Mouse (Mus musculus) embryonic facial prominence, embryonic 12.5 days (tissue): ENCODE results near the gene Rrad. TPM values are rescaled to one million over a fixed set of nuclear protein-coding genes. Genes with fewer than 3 reads are reported as not detected.

Source experiments
- ATAC-seq: fragments of 200-750 bp; cut with Nextera tagmentation; 2 replicates; pipeline ENCODE4 v1.8.0; 2017; ENCODE audit not compliant: insufficient number of reproducible peaks, insufficient read depth, low FRiP score, low TSS enrichment
- H3K27ac ChIP-seq: fragments of 300-500 bp; sonication (generic); 2 replicates; pipeline ENCODE4 v1.5.1; 2016; ENCODE audit warnings: mild to moderate bottlenecking
- H3K27me3 ChIP-seq: fragments of 300-500 bp; sonication (generic); 2 replicates; pipeline ENCODE4 v1.6.1; 2016; ENCODE audit warnings: mild to moderate bottlenecking, moderate library complexity
- H3K36me3 ChIP-seq: fragments of 300-500 bp; sonication (generic); 2 replicates; pipeline ENCODE4 v1.6.1; 2016; ENCODE audit warnings: mild to moderate bottlenecking
- H3K4me1 ChIP-seq: fragments of 300-500 bp; sonication (generic); 2 replicates; pipeline ENCODE4 v1.6.1; 2016
- H3K4me2 ChIP-seq: fragments of 300-500 bp; sonication (generic); replicated peaks from 2 replicates; pipeline ENCODE4 v1.6.1; 2016; ENCODE audit warnings: mild to moderate bottlenecking, moderate library complexity
- H3K4me3 ChIP-seq: fragments of 300-500 bp; sonication (generic); 2 replicates; pipeline ENCODE4 v1.5.1; 2016; ENCODE audit warnings: mild to moderate bottlenecking
- H3K9ac ChIP-seq: fragments of 300-500 bp; sonication (generic); 2 replicates; pipeline ENCODE4 v1.6.1; 2016; ENCODE audit warnings: mild to moderate bottlenecking, moderate library complexity
- H3K9me3 ChIP-seq: fragments of 300-500 bp; sonication (generic); 2 replicates; pipeline ENCODE4 v1.6.1; 2016; ENCODE audit warnings: mild to moderate bottlenecking, moderate library complexity
- WGBS: fragments of 180-500 bp; shearing (Covaris S2); methylation state at CpG from one replicate; pipeline ENCODE4 v1.1.7; 2016; 5-methylcytosine and 5-hydroxymethylcytosine counted together
- polyA plus RNA-seq: library from polyadenylated mRNA; unstranded; fragments of >200 nt; fragmentation: Nextera tagmentation; extraction: Ambion mirVana; gene quantifications from 2 replicates; pipeline ENCODE4 v1.2.1, GENCODE M21; 2016

Rrad gene
- polyA plus RNA-seq, 1 experiment from 2014 or later: 5.1 TPM

DNA sequence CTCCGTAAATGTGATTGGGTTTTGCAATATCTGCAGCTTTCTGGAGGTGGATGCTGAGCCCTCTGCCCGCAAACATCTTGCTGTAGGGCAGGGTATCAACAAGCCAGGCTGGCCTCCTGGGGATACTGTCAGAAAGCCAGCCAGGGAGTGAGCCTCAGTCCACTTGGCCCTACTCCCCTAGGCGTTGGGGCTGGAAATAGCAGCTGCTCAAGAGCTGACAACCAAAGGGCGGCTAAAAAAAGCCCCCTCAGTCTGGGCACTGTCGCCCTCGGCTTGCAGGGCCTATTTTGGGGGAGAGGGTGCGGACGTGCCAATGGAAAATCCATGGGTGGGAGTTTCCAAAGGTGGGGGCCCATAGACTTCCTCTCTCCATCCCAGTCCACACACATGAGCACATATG is 21.9 kb downstream of the Rrad start:
- Histone ChIP-seq H3K4me2 (no peak overlapping the region), H3K4me1 (0 out of 2 replicates have a peak, but pooled peaks cover 5% of the 10 kb centered on the region), H3K4me3 (no peak overlapping the region), H3K36me3 (no peaks in the 10 kb centered on the region), H3K27ac (no peak overlapping the region), H3K9ac (no peak overlapping the region), H3K9me3 (no peaks in the 10 kb centered on the region), H3K27me3 (no peaks in the 10 kb centered on the region)
- no peak for ATAC-seq
- WGBS: 79% methylated on average over 8 of the region's 8 CpGs

DNA sequence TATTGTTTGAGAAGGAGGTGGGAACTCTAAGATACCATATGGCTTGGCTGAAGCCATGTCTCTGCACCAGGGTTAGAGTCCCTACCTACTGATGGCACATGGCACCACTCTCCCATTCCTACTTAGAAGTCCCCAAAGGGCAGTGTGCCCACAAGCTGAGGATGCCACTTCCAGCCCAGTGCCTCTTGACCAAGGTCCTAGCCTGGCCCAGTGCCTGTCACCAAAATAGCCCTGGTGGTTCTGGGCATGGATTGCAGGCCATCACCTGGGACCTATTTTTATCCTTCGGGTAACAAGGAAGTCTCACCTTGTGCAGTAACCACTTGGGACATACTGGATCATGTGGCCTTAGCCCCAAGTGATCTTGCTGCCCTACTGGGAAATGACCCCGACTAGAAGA is 23.2 kb downstream of the Rrad start:
- no peaks in the 10 kb centered on the region for H3K9me3 ChIP-seq
- H3K36me3 ChIP-seq: no peaks in the 10 kb centered on the region
- no peaks in the 10 kb centered on the region for H3K27me3 ChIP-seq
- H3K4me1 ChIP-seq: 0 out of 2 replicates have a peak, but pooled peaks cover 5% of the 10 kb centered on the region
- no peak overlapping the region for H3K4me2 ChIP-seq
- no peak overlapping the region for H3K4me3 ChIP-seq
- ATAC-seq: no peak
- WGBS: 58% methylated on average over 2 of the region's 2 CpGs
- no peak overlapping the region for H3K9ac ChIP-seq
- H3K27ac ChIP-seq: no peak overlapping the region

DNA sequence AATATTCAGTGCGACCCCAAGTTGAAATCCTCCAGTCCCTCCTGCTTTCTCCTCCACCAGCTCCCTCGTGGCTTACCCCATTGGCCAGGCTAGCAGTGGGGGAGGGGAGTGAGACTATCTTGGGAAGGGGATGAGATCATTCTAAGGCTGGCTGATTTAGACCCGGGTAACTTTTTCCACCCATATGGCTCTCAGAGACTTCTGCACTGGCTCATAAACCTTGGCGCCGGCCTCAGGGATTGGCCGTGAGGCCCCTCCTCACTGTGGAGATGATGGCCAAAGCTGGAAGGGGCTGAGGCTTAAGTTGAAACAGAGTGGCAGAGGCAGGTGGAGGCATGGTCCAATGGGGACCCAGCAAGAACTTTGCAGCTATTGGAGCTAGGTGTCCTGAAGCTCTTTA is 24.8 kb downstream of the Rrad start:
- Histone ChIP-seq H3K4me3 (no peak overlapping the region), H3K4me1 (peaks cover 13% of the 10 kb centered on the region), H3K9ac (no peak overlapping the region), H3K4me2 (no peak overlapping the region), H3K9me3 (no peaks in the 10 kb centered on the region), H3K36me3 (no peaks in the 10 kb centered on the region), H3K27me3 (no peaks in the 10 kb centered on the region), H3K27ac (no peak overlapping the region)
- ATAC-seq: no peak
- WGBS: 43% methylated on average over 6 of the region's 6 CpGs

DNA sequence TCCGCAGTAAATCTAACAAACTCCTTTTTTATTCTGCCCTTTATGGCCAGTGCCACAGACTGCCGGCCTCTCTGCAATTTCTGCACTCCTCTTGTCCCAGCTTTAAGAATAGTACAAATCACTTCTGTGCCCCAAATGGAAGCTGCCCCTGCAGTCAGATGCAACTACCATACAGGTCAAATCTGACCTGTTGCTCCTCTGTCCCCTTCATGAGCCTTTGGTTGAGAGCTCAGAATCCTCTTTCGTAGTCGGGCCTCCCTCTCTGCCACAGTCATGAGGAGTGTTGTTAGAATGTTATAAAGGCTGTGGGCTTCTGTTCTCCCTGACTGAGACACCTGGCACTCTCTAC is 27.9 kb downstream of the Rrad start:
- Histone ChIP-seq H3K9me3 (no peaks in the 10 kb centered on the region), H3K27ac (no peak overlapping the region), H3K4me2 (no peak overlapping the region; the same call in 1 of the 2 replicates), H3K4me1 (peaks cover 15% of the 10 kb centered on the region), H3K36me3 (no peaks in the 10 kb centered on the region; the same call in 1 of the 2 replicates), H3K4me3 (no peak overlapping the region), H3K9ac (no peak overlapping the region), H3K27me3 (no peaks in the 10 kb centered on the region)
- 70% methylated on average over 4 of the region's 4 CpGs for WGBS
- ATAC-seq: no peak

DNA sequence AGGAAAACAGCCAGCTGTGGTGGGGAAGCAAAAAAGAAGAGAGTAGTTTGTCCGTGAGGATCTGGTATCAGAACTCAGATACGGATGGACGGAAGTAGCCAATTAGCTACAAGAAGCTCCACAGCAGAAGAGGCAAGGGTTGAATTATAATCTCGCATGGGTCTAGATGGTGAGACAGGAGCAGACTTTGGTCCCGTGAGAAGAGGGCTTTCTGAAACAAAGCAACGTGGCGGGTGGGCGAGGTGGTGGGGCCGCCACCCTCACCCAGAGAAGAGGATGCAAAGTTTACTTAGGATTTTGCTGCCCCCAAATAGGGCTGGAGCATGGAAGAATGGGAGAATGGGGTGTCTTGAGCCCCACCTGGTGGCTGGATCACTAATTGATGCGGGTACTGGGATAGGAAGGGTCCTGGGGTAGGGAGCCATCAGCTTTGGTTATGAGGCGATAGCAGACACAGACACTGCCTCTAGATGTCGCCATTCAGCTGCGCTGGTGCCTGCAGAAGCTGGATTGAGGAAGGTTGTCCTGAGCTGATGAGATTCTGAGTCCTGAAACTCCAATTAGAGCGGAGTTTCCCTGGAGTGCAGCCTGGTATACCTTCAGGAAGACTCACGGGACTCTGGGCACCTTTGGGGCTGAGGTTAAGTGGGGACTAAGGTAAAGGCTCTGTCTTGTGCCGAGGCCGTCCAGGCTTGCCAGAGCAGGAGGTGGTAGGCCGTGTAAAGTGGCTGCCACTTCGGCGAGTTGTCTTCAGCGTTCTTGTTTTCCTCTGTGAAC is 28.5 kb downstream of the Rrad start:
- H3K36me3 ChIP-seq: no peaks in the 10 kb centered on the region; the same call in 1 of the 2 replicates
- no peak overlapping the region for H3K9ac ChIP-seq
- no peak overlapping the region for H3K27ac ChIP-seq
- 17% methylated on average over 21 of the region's 21 CpGs for WGBS
- peak overlapping the region; percentile 43 for H3K4me2 ChIP-seq
- no peaks in the 10 kb centered on the region for H3K9me3 ChIP-seq
- H3K27me3 ChIP-seq: no peaks in the 10 kb centered on the region
- H3K4me3 ChIP-seq: peak overlapping the region; percentile 30
- H3K4me1 ChIP-seq: peaks cover 15% of the 10 kb centered on the region
- ATAC-seq: peak; percentile 82

DNA sequence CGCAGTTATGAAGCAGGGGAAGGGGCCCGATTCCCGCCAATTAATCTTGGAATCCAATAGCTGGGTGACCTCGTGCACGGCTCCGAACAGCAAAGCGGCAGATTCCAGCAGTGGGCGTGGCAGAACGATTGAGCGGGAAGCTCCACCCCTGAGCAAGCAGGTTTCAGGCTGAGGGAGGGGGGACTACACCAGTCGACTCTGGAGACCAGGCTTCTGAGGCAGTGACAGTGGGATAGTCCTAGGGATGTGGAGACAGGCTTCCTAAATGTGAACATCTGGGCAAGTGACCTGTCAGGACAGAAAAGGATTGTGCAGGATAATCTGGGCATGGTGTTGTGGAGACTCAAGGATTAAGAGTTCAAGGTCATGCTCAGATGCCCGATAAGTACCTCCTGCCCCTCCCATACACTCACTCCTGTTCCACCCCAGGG is 29.2 kb downstream of the Rrad start:
- Histone ChIP-seq H3K4me3 (peak overlapping the region; percentile 30), H3K9ac (no peak overlapping the region), H3K9me3 (no peaks in the 10 kb centered on the region), H3K36me3 (no peaks in the 10 kb centered on the region; the same call in 1 of the 2 replicates), H3K4me2 (peak overlapping the region; percentile 43), H3K4me1 (peaks cover 15% of the 10 kb centered on the region), H3K27ac (no peak overlapping the region), H3K27me3 (no peaks in the 10 kb centered on the region)
- WGBS: under 1% methylated on average over 12 of the region's 12 CpGs
- peak; percentile 41; the same call in 1 of the 2 replicates for ATAC-seq

DNA sequence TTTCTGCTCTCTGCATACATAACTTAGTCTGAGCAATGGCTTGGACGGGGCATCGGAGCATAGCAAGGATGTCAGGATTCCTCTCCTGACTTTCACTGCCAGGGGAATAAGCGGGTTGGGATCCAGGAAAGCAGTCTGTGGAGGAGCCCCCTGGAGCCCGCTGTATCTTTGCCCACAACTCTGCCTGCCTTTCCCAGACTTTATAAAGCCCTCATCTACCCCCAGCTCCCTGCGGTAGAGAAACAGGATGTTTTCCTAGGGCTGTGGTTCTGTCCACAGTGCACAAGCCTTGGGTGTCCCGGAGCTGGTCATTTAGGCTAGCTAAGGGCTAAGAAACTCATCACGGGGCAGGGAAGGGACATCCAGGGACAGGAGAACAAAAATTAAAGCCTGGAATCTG is 29.7 kb downstream of the Rrad start:
- no peaks in the 10 kb centered on the region for H3K9me3 ChIP-seq
- H3K4me2 ChIP-seq: peak overlapping the region; percentile 43
- no peak overlapping the region for H3K27ac ChIP-seq
- H3K27me3 ChIP-seq: no peaks in the 10 kb centered on the region
- no peaks in the 10 kb centered on the region; the same call in 1 of the 2 replicates for H3K36me3 ChIP-seq
- 26% methylated on average over 7 of the region's 7 CpGs for WGBS
- H3K9ac ChIP-seq: peak overlapping the region; percentile 27; the same call in 1 of the 2 replicates
- no peak overlapping the region for H3K4me3 ChIP-seq
- ATAC-seq: no peak
- peaks cover 13% of the 10 kb centered on the region for H3K4me1 ChIP-seq

DNA sequence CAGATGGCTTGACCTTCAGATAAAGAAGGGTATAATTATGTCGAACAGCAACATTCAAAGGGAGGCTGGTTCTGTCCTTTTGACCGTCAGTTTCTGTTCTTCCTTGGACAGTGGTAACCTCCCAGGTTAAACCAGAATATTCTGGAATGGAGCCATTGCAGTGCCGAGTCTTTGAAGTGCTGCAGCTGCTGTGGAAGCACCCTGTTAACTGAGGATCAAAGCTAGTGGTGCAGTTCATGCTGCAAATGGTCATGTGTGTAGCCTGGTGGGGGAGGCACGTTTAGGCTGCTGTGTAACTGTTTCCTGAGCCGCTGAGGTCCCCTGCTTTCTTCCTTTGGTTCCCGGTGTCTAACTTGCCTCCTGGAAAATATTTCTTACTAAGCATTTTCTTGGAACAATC is 32.6 kb downstream of the Rrad start:
- 64% methylated on average over 6 of the region's 6 CpGs for WGBS
- H3K4me2 ChIP-seq: no peak overlapping the region
- H3K27ac ChIP-seq: no peak overlapping the region
- H3K27me3 ChIP-seq: no peaks in the 10 kb centered on the region
- H3K9me3 ChIP-seq: no peaks in the 10 kb centered on the region
- peaks cover 22% of the 10 kb centered on the region for H3K36me3 ChIP-seq
- no peak overlapping the region for H3K4me3 ChIP-seq
- H3K9ac ChIP-seq: no peak overlapping the region
- H3K4me1 ChIP-seq: peaks cover 10% of the 10 kb centered on the region
- ATAC-seq: no peak

DNA sequence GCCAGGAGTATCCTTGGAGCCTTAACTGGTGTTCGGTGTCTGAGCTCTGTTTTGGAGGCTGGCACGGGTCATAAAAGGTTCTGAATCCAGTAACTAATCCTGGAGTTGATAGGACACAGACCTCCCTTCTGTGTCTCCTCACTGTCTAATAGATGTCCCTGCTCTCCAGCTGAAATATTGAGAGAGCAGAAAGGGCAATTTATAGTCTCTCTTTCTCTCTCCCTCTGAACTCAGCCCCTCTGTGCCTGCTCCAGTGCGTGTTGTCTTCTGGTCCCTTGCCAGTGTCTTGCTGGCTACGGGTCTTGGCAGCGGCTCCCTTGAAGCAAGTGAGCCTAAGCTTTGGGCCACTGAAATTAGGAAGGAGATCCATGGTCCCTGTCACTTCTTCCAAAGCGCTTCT is 33.5 kb downstream of the Rrad start:
- Histone ChIP-seq H3K27ac (no peak overlapping the region), H3K36me3 (peaks cover 23% of the 10 kb centered on the region), H3K4me2 (no peak overlapping the region), H3K4me1 (peaks cover 10% of the 10 kb centered on the region), H3K9ac (no peak overlapping the region), H3K27me3 (no peaks in the 10 kb centered on the region), H3K4me3 (no peak overlapping the region), H3K9me3 (no peaks in the 10 kb centered on the region)
- 88% methylated on average over 6 of the region's 6 CpGs for WGBS
- no peak for ATAC-seq

DNA sequence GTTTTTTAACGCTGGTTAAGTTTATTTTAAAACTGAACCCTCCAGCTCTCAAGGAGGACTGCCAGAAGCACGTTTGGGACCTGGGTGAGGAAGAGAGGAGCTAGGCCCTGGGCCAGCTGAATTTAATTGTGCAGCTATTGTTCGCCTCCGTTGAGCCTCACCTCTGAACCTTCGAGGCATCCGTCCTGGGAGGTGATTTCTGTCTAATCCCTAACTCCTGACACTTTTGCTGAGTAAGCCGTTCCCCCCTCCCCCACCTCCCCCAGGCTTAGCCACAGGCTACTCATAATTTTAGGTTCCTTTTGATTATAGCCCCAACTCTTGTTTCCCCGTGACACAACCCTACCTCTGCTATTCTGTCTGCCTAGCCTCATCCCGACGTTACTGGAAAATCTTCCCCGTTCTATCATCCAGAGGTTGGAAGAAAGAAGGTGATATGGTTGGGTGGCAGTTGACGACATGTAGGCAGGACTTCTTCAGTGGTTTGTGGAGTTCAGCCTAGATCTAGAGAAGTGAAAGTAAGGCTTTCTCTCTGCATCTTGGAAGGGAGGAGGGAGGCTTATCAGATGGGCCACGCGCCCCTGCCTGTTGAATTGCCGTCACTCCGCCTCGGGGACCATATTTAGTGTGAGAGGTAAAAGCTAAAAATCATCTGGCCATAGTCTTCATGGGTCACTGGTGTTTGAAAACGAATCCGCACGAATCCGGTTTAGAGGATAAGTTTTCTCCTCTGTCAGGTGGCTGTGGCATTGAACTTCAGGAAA is 35.2 kb downstream of the Rrad start:
- H3K27ac ChIP-seq: no peak overlapping the region
- WGBS: 86% methylated on average over 21 of the region's 21 CpGs
- H3K4me2 ChIP-seq: no peak overlapping the region
- ATAC-seq: no peak
- H3K9me3 ChIP-seq: no peaks in the 10 kb centered on the region
- H3K4me3 ChIP-seq: no peak overlapping the region
- no peaks in the 10 kb centered on the region for H3K4me1 ChIP-seq
- no peaks in the 10 kb centered on the region for H3K27me3 ChIP-seq
- H3K36me3 ChIP-seq: peaks cover 23% of the 10 kb centered on the region
- H3K9ac ChIP-seq: no peak overlapping the region

DNA sequence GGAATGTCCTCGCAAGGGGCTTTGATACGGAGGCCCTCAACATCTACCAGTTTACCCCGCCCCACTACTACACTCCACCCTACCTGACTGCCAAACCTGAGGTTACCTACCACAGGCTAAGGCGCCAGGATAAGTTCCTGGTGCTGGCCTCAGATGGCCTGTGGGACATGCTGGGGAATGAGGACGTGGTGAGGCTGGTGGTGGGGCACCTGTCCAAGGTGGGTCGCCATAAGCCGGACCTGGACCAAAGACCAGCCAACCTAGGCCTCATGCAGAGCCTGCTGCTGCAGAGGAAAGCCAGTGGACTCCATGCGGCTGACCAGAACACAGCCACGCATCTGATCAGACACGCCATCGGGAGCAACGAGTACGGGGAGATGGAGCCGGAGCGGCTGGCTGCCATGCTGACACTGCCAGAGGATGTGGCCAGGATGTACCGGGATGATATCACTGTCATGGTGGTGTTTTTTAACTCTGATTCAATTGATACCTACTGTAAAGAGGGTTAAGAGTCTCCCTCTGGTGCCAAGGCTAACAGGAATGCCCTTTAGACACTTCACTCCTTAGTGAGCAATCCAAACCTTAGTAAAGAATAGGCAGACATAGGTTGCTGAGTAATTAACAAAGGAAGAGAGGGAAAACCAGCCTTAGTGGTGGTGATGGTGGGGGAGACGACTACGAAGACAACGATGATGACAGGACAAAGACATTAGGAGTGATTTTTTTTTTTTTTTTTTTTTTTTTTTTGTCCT is 36.3 kb downstream of the Rrad start:
- no peak overlapping the region for H3K4me3 ChIP-seq

More for the DNA sequence above, 36.3 kb downstream of the Rrad start:
- H3K27ac ChIP-seq: no peak overlapping the region
- H3K9me3 ChIP-seq: no peaks in the 10 kb centered on the region
- H3K27me3 ChIP-seq: no peaks in the 10 kb centered on the region
- ATAC-seq: no peak
- H3K9ac ChIP-seq: no peak overlapping the region
- peaks cover 23% of the 10 kb centered on the region for H3K36me3 ChIP-seq
- H3K4me1 ChIP-seq: 0 out of 2 replicates have a peak, but pooled peaks cover 3% of the 10 kb centered on the region
- H3K4me2 ChIP-seq: no peak overlapping the region
- WGBS: 94% methylated on average over 19 of the region's 19 CpGs
